14 mouse cellular contexts compared by ENCODE assay signal in the genomic region with DNA sequence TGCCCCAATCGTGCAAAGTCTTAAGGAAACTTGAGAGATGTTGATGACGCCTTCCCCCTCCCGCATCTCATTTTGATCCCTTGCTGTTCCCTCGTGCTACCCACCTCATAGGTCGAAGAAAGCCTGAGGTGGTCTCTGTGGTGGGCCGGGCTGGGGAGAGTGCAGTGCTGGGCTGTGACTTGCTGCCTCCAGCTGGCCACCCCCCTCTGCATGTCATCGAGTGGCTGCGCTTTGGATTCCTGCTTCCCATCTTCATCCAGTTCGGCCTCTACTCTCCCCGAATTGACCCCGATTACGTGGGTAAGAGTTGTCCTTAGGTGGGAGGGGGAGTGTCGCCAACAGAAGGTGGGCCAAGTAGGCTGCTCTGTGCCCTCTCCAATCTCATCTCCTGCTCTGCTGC. TPM values are rescaled to one million over a fixed set of nuclear protein-coding genes. Genes with fewer than 3 reads are reported as not detected.
DNase-seq lines count a peak whose midpoint lies in the region; ATAC-seq and TF ChIP-seq lines count a peak whose summit lies in the region.
"Had no signal": no experiment of that assay in that cellular context is flagged by ENCODE, and none has a peak within 500 bp of the region (broad histone marks: within the 10 kb centered on the region; RNA-seq: fewer than 3 reads in every experiment).

No protein-coding gene starts in this region.

- ATAC-seq in lung, embryonic 14.5 days (ENCODE audit: insufficient read depth): no peak
- no peak for ATAC-seq in hindbrain, embryonic 12.5 days (ENCODE audit: low FRiP score)
- no peak for ATAC-seq in stomach, embryonic 16.5 days (ENCODE audit: insufficient read depth, low FRiP score)
- ATAC-seq in frontal cortex, adult (ENCODE audit: low TSS enrichment): no peak

- no peak overlapping the region for H3K9ac ChIP-seq in lung, embryonic 14.5 days
- H3K9ac ChIP-seq in hindbrain, embryonic 12.5 days: peak overlapping the region; percentile 80
- peak overlapping the region; percentile 73 for H3K9ac ChIP-seq in stomach, embryonic 16.5 days (ENCODE audit: low read length)
- H3K9ac ChIP-seq: heart, embryonic 12.5 days had no signal

- H3K36me3 ChIP-seq in lung, embryonic 14.5 days (ENCODE audit: insufficient read depth): peaks cover 22% of the 10 kb centered on the region; the same call in 1 of the 2 replicates
- H3K36me3 ChIP-seq in hindbrain, embryonic 12.5 days: peaks cover 17% of the 10 kb centered on the region
- peaks cover 45% of the 10 kb centered on the region for H3K36me3 ChIP-seq in midbrain, embryonic 10.5 days
- H3K36me3 ChIP-seq in stomach, embryonic 16.5 days (ENCODE audit: control insufficient read depth, insufficient read depth, low read length): no peaks in the 10 kb centered on the region
- H3K36me3 ChIP-seq: heart, embryonic 12.5 days had no signal

- intact Hi-C loops in gastrocnemius, postnatal 14 days (cut with DNase I; ENCODE audit: low total_unique reads): no loop called here

- no peak for TF ChIP-seq CTCF in lung, embryonic 14.5 days (IDR thresholded peaks at IDR 0.05; ENCODE audit: low read depth)
- TF ChIP-seq CTCF in lung, adult 2 months (IDR thresholded peaks at IDR 0.05; ENCODE audit: insufficient read depth, low read length): no peak

- peaks cover 8% of the 10 kb centered on the region; the same call in 1 of the 2 replicates for H3K4me1 ChIP-seq in lung, embryonic 14.5 days (ENCODE audit: insufficient read depth)
- no peaks in the 10 kb centered on the region for H3K4me1 ChIP-seq in lung, adult 2 months (ENCODE audit: control insufficient read depth, insufficient read depth, low read length)
- H3K4me1 ChIP-seq in hindbrain, embryonic 12.5 days: peaks cover 51% of the 10 kb centered on the region
- peaks cover 78% of the 10 kb centered on the region for H3K4me1 ChIP-seq in midbrain, embryonic 10.5 days
- H3K4me1 ChIP-seq in stomach, embryonic 16.5 days (ENCODE audit: control insufficient read depth, insufficient read depth, low read length): peaks cover 22% of the 10 kb centered on the region

- no peak overlapping the region for H3K4me3 ChIP-seq in lung, embryonic 14.5 days (ENCODE audit: low read depth, low read length)
- no peak overlapping the region for H3K4me3 ChIP-seq in lung, adult 2 months (replicated peaks; ENCODE audit: extremely low read depth, low read depth, low read length)
- H3K4me3 ChIP-seq in hindbrain, embryonic 12.5 days: peak overlapping the region; percentile 71
- H3K4me3 ChIP-seq in midbrain, embryonic 10.5 days: peak overlapping the region; percentile 79
- peak overlapping the region; percentile 65 for H3K4me3 ChIP-seq in stomach, embryonic 16.5 days (replicated peaks; ENCODE audit: low read length)
- H3K4me3 ChIP-seq: heart, embryonic 12.5 days had no signal

- DNase-seq in lung, embryonic 14.5 days: no peak
- DNase-seq in lung, adult 2 months: no peak
- DNase-seq in midbrain, embryonic 10.5 days (ENCODE audit: low spot score): no peak
- no peak for DNase-seq in gastrocnemius, postnatal 14 days
- DNase-seq in embryo, embryonic 11 days: no peak
- DNase-seq: adrenal gland, postnatal 14 days; B cell, adult 2 months; cerebellum, adult 8-10 months; kidney, adult 8-10 months; lung, postnatal 14 days had no signal

- TF ChIP-seq POLR2A in lung, adult 2 months (IDR thresholded peaks at IDR 0.05; ENCODE audit: borderline replicate concordance, extremely low read depth, low read depth, low read length): no peak

- H3K27ac ChIP-seq in lung, embryonic 14.5 days (ENCODE audit: low read depth): no peak overlapping the region
- peak overlapping the region; percentile 40 for H3K27ac ChIP-seq in hindbrain, embryonic 12.5 days
- peak overlapping the region; percentile 93 for H3K27ac ChIP-seq in midbrain, embryonic 10.5 days (replicated peaks)
- H3K27ac ChIP-seq in stomach, embryonic 16.5 days (ENCODE audit: low read length): no peak overlapping the region

- H3K4me2 ChIP-seq in lung, embryonic 14.5 days: peak overlapping the region; percentile 84
- peak overlapping the region; percentile 79 for H3K4me2 ChIP-seq in hindbrain, embryonic 12.5 days (replicated peaks)
- H3K4me2 ChIP-seq in stomach, embryonic 16.5 days (ENCODE audit: low read depth, low read length): peak overlapping the region; percentile 80
- H3K4me2 ChIP-seq: heart, embryonic 12.5 days had no signal

- H3K27me3 ChIP-seq in lung, embryonic 14.5 days (ENCODE audit: insufficient read depth, low read length): no peaks in the 10 kb centered on the region
- H3K27me3 ChIP-seq in hindbrain, embryonic 12.5 days: no peaks in the 10 kb centered on the region; the same call in 1 of the 2 replicates
- H3K27me3 ChIP-seq in midbrain, embryonic 10.5 days (ENCODE audit: low read depth, poor library complexity, severe bottlenecking): peaks cover 16% of the 10 kb centered on the region
- H3K27me3 ChIP-seq in stomach, embryonic 16.5 days (ENCODE audit: control insufficient read depth, insufficient read depth, low read length): no peaks in the 10 kb centered on the region

- WGBS in lung, embryonic 14.5 days: 57% methylated on average over 13 of the region's 13 CpGs
- 73% methylated on average over 13 of the region's 13 CpGs for WGBS in lung, adult 2 months
- 56% methylated on average over 13 of the region's 13 CpGs for WGBS in hindbrain, embryonic 12.5 days
- WGBS in midbrain, embryonic 10.5 days: 61% methylated on average over 13 of the region's 13 CpGs
- 63% methylated on average over 13 of the region's 13 CpGs for WGBS in stomach, embryonic 16.5 days

- H3K9me3 ChIP-seq in lung, embryonic 14.5 days (ENCODE audit: low read depth, low read length): no peaks in the 10 kb centered on the region
- H3K9me3 ChIP-seq in hindbrain, embryonic 12.5 days (replicated peaks): no peaks in the 10 kb centered on the region
- no peaks in the 10 kb centered on the region for H3K9me3 ChIP-seq in midbrain, embryonic 10.5 days (replicated peaks)
- H3K9me3 ChIP-seq in stomach, embryonic 16.5 days (replicated peaks; ENCODE audit: control insufficient read depth, low read length): no peaks in the 10 kb centered on the region
- H3K9me3 ChIP-seq: heart, embryonic 12.5 days had no signal

RNA-seq across cellular contexts. Expression of gene Igsf9, which starts 3.1 kb away (rescaled TPM):
- 23.5 and 26.0 TPM in 2 replicates for polyA plus RNA-seq in lung, embryonic 14.5 days (2014; fragmentation: Nextera tagmentation; extraction: Ambion mirVana)
- polyA plus RNA-seq in lung, adult 2 months (2012; rRNA removed): 11.1 and 11.8 TPM in 2 replicates
- 69.9 and 82.2 TPM in 2 replicates for polyA plus RNA-seq in hindbrain, embryonic 12.5 days (2016; fragmentation: Nextera tagmentation; extraction: Ambion mirVana)
- 76.2 and 95.8 TPM in 2 replicates for polyA plus RNA-seq in midbrain, embryonic 10.5 days (2016; fragmentation: Nextera tagmentation; extraction: Ambion mirVana)
- 51.6 and 55.3 TPM in 2 replicates for polyA plus RNA-seq in stomach, embryonic 16.5 days (2015; fragmentation: Nextera tagmentation; extraction: Ambion mirVana)
- under 1 TPM; 0.37 to 0.51 TPM for total RNA-seq in gastrocnemius, postnatal 14 days (2021)

RNA-seq across cellular contexts. Expression of gene Slamf9, which starts 9.5 kb away (rescaled TPM):
- polyA plus RNA-seq in lung, embryonic 14.5 days (2014; fragmentation: Nextera tagmentation; extraction: Ambion mirVana): 0.32 and 1.0 TPM in 2 replicates
- 10.6 and 15.2 TPM in 2 replicates for polyA plus RNA-seq in lung, adult 2 months (2012; rRNA removed)
- 0.27 and 0.40 TPM in 2 replicates for polyA plus RNA-seq in hindbrain, embryonic 12.5 days (2016; fragmentation: Nextera tagmentation; extraction: Ambion mirVana)
- 0.09 and 0.16 TPM in 2 replicates for polyA plus RNA-seq in midbrain, embryonic 10.5 days (2016; fragmentation: Nextera tagmentation; extraction: Ambion mirVana)
- 0.59 and 0.91 TPM in 2 replicates for polyA plus RNA-seq in stomach, embryonic 16.5 days (2015; fragmentation: Nextera tagmentation; extraction: Ambion mirVana)
- under 1 TPM; 0.33 to 0.57 TPM for total RNA-seq in gastrocnemius, postnatal 14 days (2021)

RNA-seq across cellular contexts. Expression of gene Tagln2, which starts 15.2 kb away (rescaled TPM):
- 395 and 407 TPM in 2 replicates for polyA plus RNA-seq in lung, embryonic 14.5 days (2014; fragmentation: Nextera tagmentation; extraction: Ambion mirVana)
- polyA plus RNA-seq in lung, adult 2 months (2012; rRNA removed): 585 and 594 TPM in 2 replicates
- 53.2 and 64.5 TPM in 2 replicates for polyA plus RNA-seq in hindbrain, embryonic 12.5 days (2016; fragmentation: Nextera tagmentation; extraction: Ambion mirVana)
- 70.8 and 79.2 TPM in 2 replicates for polyA plus RNA-seq in midbrain, embryonic 10.5 days (2016; fragmentation: Nextera tagmentation; extraction: Ambion mirVana)
- 377 and 446 TPM in 2 replicates for polyA plus RNA-seq in stomach, embryonic 16.5 days (2015; fragmentation: Nextera tagmentation; extraction: Ambion mirVana)
- 10 to 100 TPM; 60.4 to 61.2 TPM for total RNA-seq in gastrocnemius, postnatal 14 days (2021)

RNA-seq across cellular contexts. Expression of gene Cfap45, which starts 35.9 kb away (rescaled TPM):
- 4.2 and 5.1 TPM in 2 replicates for polyA plus RNA-seq in lung, embryonic 14.5 days (2014; fragmentation: Nextera tagmentation; extraction: Ambion mirVana)
- 7.1 and 7.3 TPM in 2 replicates for polyA plus RNA-seq in lung, adult 2 months (2012; rRNA removed)
- polyA plus RNA-seq in hindbrain, embryonic 12.5 days (2016; fragmentation: Nextera tagmentation; extraction: Ambion mirVana): 3.3 and 4.4 TPM in 2 replicates
- polyA plus RNA-seq in midbrain, embryonic 10.5 days (2016; fragmentation: Nextera tagmentation; extraction: Ambion mirVana): 1.0 and 1.7 TPM in 2 replicates
- polyA plus RNA-seq in stomach, embryonic 16.5 days (2015; fragmentation: Nextera tagmentation; extraction: Ambion mirVana): 2.6 and 3.1 TPM in 2 replicates
- under 1 TPM; 0.40 to 0.45 TPM for total RNA-seq in gastrocnemius, postnatal 14 days (2021)

Comparison
In these comparisons a context has a peak if more than half of its experiments do, and no peak if none do; other contexts are left out.
1. H3K27ac ChIP-seq: peak in hindbrain, embryonic 12.5 days (single experiment) and midbrain, embryonic 10.5 days (single experiment); none in lung, embryonic 14.5 days (single experiment) and stomach, embryonic 16.5 days (single experiment).
2. H3K4me3 ChIP-seq: peak in hindbrain, embryonic 12.5 days (single experiment), midbrain, embryonic 10.5 days (single experiment) and stomach, embryonic 16.5 days (single experiment); none in lung, embryonic 14.5 days (single experiment) and lung, adult 2 months (single experiment).
3. Peak in every context shown above with its lines, with median percentiles within 50 percentile points of each other: H3K4me2 ChIP-seq.